Mouse (Mus musculus): Measurements from ENCODE around the gene Olfr483. TPM values are rescaled to one million over a fixed set of nuclear protein-coding genes. Genes with fewer than 3 reads are reported as not detected.

Gene Olfr483
- not detected in 4 replicates for total RNA-seq (2023)

DNA sequence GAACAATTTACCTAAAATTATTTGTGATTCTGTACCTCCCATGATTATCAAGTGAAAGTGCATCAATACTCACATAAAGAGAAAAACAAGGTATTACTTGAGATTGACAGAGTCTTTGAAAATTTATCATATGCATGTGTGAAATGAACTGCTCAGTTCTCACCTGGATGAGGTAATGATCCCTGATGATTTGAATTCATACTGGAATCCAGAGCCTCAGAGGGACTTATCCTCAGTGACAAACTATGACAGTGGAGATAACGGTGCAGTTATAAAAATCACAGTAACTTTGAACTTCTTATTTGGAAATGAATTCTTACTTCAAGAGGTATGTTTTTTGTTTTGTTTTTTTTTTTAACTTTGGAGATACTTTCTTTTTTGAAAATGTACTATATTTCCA is at the start of gene Olfr483:
TSS of gene Olfr483 (plus strand) at position 301 of the 400 bp plus-strand sequence.

DNA sequence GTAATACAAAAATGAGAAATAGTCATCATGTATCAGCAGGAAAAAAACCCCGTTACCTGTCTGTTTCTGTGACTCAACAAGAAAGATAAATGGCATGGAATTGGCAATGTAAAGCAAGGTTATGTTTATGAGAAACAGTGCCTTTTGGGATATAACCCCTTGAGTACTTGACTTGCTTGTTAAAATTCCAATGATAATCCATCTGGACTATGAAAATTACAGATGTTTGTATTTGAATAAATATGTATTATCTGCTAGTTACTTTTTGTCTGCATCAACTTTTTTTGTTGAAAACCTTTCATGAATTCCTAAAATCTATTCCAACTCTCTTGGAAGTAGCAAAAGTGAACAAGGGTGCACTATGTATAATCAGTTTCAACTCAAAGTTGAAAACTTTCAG is 33.4 kb upstream of the Olfr483 start, which contains the start of gene Olfr480:
TSS of gene Olfr480 (minus strand) at position 101 of the 400 bp plus-strand sequence.

DNA sequence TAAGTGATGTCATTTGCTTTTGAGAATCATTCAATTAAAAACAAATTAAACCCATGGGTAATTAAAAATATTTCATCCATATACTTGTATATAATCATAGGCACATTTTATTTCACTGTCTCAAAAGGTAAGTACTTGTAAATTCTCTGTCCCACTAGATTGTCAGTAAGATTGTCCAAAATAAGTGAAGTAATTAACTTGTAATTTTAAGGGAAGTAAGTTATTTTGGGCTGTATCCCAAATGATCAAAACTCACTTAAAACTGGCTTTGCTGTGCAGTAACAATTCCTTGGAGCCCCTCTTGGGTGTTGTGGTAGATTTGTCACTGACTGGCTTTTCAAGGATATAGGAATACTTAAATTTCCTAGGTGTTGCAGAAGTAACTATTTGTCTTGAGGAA is 21.1 kb upstream of the Olfr483 start, which contains the start of gene Olfr481:
TSS of gene Olfr481 (plus strand) at position 301 of the 400 bp plus-strand sequence.

DNA sequence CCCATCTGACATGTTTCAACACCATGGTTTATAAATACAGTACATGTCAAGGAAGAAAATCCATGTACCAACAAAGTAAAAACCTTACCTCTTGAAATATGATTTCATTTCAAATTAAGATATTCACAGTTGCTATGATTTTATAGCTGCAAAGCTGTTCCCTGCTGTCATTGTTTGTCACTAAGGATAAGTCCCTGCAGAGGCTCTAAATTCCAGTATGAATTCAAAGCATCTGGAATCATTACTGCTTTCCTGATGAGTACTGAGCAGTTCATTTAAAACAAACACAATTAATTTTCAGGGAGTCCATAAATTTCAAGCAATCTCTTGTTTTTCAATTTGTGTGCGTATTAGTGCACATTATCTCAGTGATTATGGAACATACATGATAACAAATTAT is 3.2 kb upstream of the Olfr483 start, which contains the start of gene Olfr482:
TSS of gene Olfr482 (minus strand) at position 101 of the 400 bp plus-strand sequence.

DNA sequence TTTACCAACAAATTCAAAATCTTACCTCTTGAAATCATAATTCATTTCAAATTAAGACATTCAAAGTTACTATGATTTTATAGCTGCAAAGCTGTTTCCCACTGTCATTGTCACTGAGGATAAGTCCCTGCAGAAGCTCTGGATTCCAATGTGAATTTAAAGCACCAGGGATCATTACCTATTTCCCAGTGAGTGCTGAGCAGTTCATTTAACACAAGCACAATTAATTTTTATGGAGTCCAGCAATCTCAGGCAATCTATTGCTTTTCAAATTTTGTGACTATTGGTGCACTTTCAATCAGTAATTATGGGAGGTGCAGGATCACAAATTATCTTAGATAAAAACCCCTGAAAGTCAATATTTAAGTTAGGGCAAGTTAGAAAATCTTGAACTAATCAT is 26.7 kb downstream of the Olfr483 start, which contains the start of gene Olfr484:
TSS of gene Olfr484 (minus strand) at position 101 of the 400 bp plus-strand sequence.

Other genes starting within 250 kb of the Olfr483 start
- gene Olfr472, start 202.9 kb upstream of the Olfr483 start, total RNA-seq (2023): 0.09 to 0.14 TPM in 2 of 4 replicates, not detected in the others
- gene Olfr473, start 170.4 kb upstream of the Olfr483 start, total RNA-seq (2023): not detected in 4 replicates
- not detected in 4 replicates for gene Olfr474, start 146.2 kb upstream of the Olfr483 start, total RNA-seq (2023)
- gene Olfr476, start 136.0 kb upstream of the Olfr483 start, total RNA-seq (2023): not detected in 4 replicates
- not detected in 4 replicates for gene Olfr477, start 114.2 kb upstream of the Olfr483 start, total RNA-seq (2023)
- not detected in 4 replicates for gene Olfr478, start 66.9 kb upstream of the Olfr483 start, total RNA-seq (2023)
- gene Olfr479, start 50.2 kb upstream of the Olfr483 start, total RNA-seq (2023): not detected in 4 replicates
- not detected in 4 replicates for gene Olfr480, start 33.5 kb upstream of the Olfr483 start, total RNA-seq (2023)
- gene Olfr481, start 21.0 kb upstream of the Olfr483 start, total RNA-seq (2023): not detected in 4 replicates
- 0.77 to 1.7 TPM (median 1.5 TPM) in 4 replicates for gene Olfr482, start 3.3 kb upstream of the Olfr483 start, total RNA-seq (2023)
- gene Olfr484, start 26.6 kb downstream of the Olfr483 start, total RNA-seq (2023): not detected in 4 replicates
- not detected in 4 replicates for gene Olfr485, start 59.0 kb downstream of the Olfr483 start, total RNA-seq (2023)
- not detected in 4 replicates for gene Olfr486, start 71.9 kb downstream of the Olfr483 start, total RNA-seq (2023)
- gene Olfr487, start 113.8 kb downstream of the Olfr483 start, total RNA-seq (2023): not detected in 4 replicates
- not detected in 4 replicates for gene Olfr488, start 157.5 kb downstream of the Olfr483 start, total RNA-seq (2023)
- not detected in 4 replicates for gene Olfr490, start 188.1 kb downstream of the Olfr483 start, total RNA-seq (2023)
- not detected in 4 replicates for gene Olfr491, start 212.6 kb downstream of the Olfr483 start, total RNA-seq (2023)
- gene Olfr492, start 222.8 kb downstream of the Olfr483 start, total RNA-seq (2023): not detected in 4 replicates
- not detected in 4 replicates for gene Olfr493, start 246.1 kb downstream of the Olfr483 start, total RNA-seq (2023)